Mouse (Mus musculus) neutrophil, adult 83 days (primary cell): Measurements from ENCODE around the gene Hspa8. TPM values are rescaled to one million over a fixed set of nuclear protein-coding genes. Genes with fewer than 3 reads are reported as not detected.

Experiments used
- total RNA-seq, 2 experiments: library from RNA; stranded (reverse); gene quantifications; one replicate each; pipeline ENCODE4 v1.2.4; 2023

Hspa8 gene
- total RNA-seq: 1,000 to 10,000 TPM in 1 of 2 experiments, 100 to 1,000 TPM in 1; 894 to 1,202 TPM

DNA sequence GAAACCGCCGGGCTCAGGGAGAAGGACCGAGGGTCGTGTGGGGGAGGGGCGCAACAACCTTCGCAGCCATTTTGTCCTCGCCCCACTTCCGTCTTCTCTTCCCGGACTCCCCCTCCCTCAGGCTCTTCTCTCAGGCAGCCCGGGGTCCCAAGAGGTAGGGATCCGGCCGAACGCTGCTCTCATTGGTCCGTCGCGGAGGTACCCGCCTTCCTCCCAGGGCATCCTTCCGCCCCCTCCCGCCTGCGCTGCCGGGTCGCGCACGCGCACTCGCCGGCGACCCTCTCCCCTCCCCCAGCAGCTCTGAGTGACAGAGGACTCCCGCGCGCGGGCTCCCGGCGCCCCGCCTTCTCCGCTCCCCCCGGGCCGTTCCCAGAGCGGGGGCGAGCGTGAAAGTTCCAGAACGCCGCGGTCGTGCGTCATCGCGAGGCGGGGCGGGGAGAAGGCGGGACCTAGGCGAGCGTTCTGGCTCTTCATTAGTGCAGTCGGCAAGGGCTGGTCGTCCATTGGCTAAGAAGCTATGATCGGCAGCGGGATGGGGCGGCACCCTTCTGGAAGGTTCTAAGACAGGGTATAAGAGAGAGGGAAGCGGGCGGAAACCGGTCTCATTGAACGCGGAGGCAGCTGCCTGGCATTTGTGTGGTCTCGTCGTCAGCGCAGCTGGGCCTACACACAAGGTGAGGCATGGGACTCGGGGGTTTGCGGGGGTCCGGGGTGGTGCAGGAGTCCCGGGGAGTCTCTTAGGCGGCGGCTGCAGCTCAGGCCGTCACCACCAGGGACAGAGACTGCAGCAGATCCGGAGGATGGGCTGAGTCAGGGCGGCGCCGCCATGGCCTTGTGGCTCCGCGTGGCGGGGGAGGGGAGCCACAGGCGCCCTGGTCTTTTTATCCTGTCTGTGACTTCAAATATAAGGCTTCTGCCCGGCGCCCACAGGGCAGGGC is at the start of gene Hspa8:
TSS of gene Hspa8 (plus strand) at position 310 of the 938 bp plus-strand sequence.

Other genes starting within 250 kb of the Hspa8 start
- gene Gm21915, start 130.4 kb upstream of the Hspa8 start, total RNA-seq: not detected
- gene Clmp, start 115.0 kb upstream of the Hspa8 start, total RNA-seq: under 1 TPM; 0.50 to 0.60 TPM
- gene Bsx, start 73.1 kb downstream of the Hspa8 start, total RNA-seq: not detected
- gene Jhy, start 163.1 kb downstream of the Hspa8 start, total RNA-seq: not detected
- gene Crtam, start 203.6 kb downstream of the Hspa8 start, total RNA-seq: under 1 TPM; 0.20 to 0.31 TPM